Mouse (Mus musculus) E14TG2a.4 (cell line): ENCODE results near the gene Gm6034.

Experiments used
- CTCF ChIP-seq: conservative IDR thresholded peaks from 2 replicates; pipeline ENCODE4 v1.5.1; 2014; ENCODE audit warnings: low read length
- NANOG ChIP-seq: IDR thresholded peaks from 2 replicates; pipeline ENCODE4 v1.6.1; 2014; ENCODE audit warnings: borderline replicate concordance, low read length, mixed read lengths
- POU5F1 ChIP-seq: IDR thresholded peaks from 2 replicates; pipeline ENCODE4 v1.6.1; 2014; ENCODE audit warnings: low read length, borderline replicate concordance

DNA sequence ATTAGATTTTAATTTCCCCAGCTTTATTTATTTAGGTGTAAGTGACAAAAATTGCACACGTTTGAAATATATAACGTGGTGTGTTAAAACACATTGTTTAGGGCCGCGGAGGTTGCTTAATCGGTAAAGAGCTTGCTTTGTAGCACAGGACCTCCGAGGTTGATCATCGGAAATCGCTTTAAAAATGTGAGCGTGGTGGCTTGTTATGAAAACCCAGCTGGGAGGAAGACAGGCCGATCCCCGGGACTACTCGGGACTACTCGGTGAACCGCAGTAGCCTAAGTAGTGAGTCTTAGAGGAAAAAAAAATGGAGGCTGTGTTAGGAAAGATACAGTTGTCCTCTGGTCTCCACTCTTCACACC, 47.9 kb upstream of the Gm6034 start:
- no peak for TF ChIP-seq CTCF
- TF ChIP-seq POU5F1 = no peak
- no peak for TF ChIP-seq NANOG
